Mouse (Mus musculus) cerebellum, postnatal 36 days (tissue): Measurements from ENCODE around the gene Hmgn1.
"Not testable (repeated sequence)": the region's sequence is repeated elsewhere in the genome, so short reads cannot be mapped to it uniquely, and the experiment has no call there.

Source experiments
- DNase-seq, 2 experiments: peaks; one replicate each; pipeline ENCODE4 v3.0.0; 2021 to 2022; ENCODE audit warnings: mixed read lengths in 2 of 2

Hmgn1 gene

GRCm38 (mm10) chr16:96127657-96128344, at the start of gene Hmgn1:
Gene Hmgn1, minus strand, starts transcription at chr16:96127729.
- peak; percentile 94 to 96 for DNase-seq

GRCm38 (mm10) chr16:96175399-96175798, 47.9 kb upstream of the Hmgn1 start:
- DNase-seq: no peak

GRCm38 (mm10) chr16:96173648-96174047, 46.1 kb upstream of the Hmgn1 start:
- DNase-seq: no peak

- no peak for DNase-seq
These were observed 41.3 kb upstream of the Hmgn1 start for GRCm38 (mm10) chr16:96168837-96169236.

- DNase-seq: peak; percentile 42 to 58
These were observed 38.3 kb upstream of the Hmgn1 start for GRCm38 (mm10) chr16:96165723-96166264.

- DNase-seq: peak; percentile 30 to 38
These were observed 33.8 kb upstream of the Hmgn1 start for GRCm38 (mm10) chr16:96161336-96161735.

GRCm38 (mm10) chr16:96160927-96161326, 33.4 kb upstream of the Hmgn1 start:
- peak in 1 of 2 experiments; percentile 33 for DNase-seq

GRCm38 (mm10) chr16:96159794-96160346, 32.3 kb upstream of the Hmgn1 start:
- DNase-seq: peak in 1 of 2 experiments; percentile 20

- peak; percentile 62 to 65 for DNase-seq
These were observed 31.7 kb upstream of the Hmgn1 start for GRCm38 (mm10) chr16:96159091-96159731.

GRCm38 (mm10) chr16:96158511-96159080, 31.1 kb upstream of the Hmgn1 start:
- no peak for DNase-seq

GRCm38 (mm10) chr16:96157171-96157570, 29.6 kb upstream of the Hmgn1 start:
- no peak for DNase-seq

GRCm38 (mm10) chr16:96156019-96156418, 28.5 kb upstream of the Hmgn1 start:
- DNase-seq: no peak

- DNase-seq: no peak
These were observed 26.9 kb upstream of the Hmgn1 start for GRCm38 (mm10) chr16:96154476-96154875.

- DNase-seq: peak; percentile 85 to 90
These were observed 24.0 kb upstream of the Hmgn1 start for GRCm38 (mm10) chr16:96151551-96151950.

GRCm38 (mm10) chr16:96150995-96151394, 23.5 kb upstream of the Hmgn1 start:
- peak; percentile 45 to 47 for DNase-seq

GRCm38 (mm10) chr16:96149311-96149710, 21.8 kb upstream of the Hmgn1 start:
- DNase-seq: no peak

GRCm38 (mm10) chr16:96148834-96149233, 21.3 kb upstream of the Hmgn1 start:
- DNase-seq: no peak

- no peak for DNase-seq
These were observed 18.3 kb upstream of the Hmgn1 start for GRCm38 (mm10) chr16:96145814-96146213.

GRCm38 (mm10) chr16:96145110-96145800, 17.7 kb upstream of the Hmgn1 start, which contains the start of gene Wrb:
Gene Wrb, plus strand, starts transcription at chr16:96145407.
- DNase-seq: peak; percentile 99 to 100

GRCm38 (mm10) chr16:96144748-96145109, 17.2 kb upstream of the Hmgn1 start:
- DNase-seq: not testable (repeated sequence)

GRCm38 (mm10) chr16:96128466-96128865, 937 bp upstream of the Hmgn1 start:
- DNase-seq: no peak

- no peak for DNase-seq
These were observed 257 bp downstream of the Hmgn1 start for GRCm38 (mm10) chr16:96127288-96127656.

GRCm38 (mm10) chr16:96126684-96127171, 801 bp downstream of the Hmgn1 start:
- peak in 1 of 2 experiments; percentile 37 for DNase-seq
